Mouse (Mus musculus) gastrocnemius, adult 2 months (tissue): ENCODE measurements around the gene Ace2. TPM values are rescaled to one million over a fixed set of nuclear protein-coding genes. Genes with fewer than 3 reads are reported as not detected.

ENCODE experiments used
- DNase-seq: peaks from one replicate; pipeline ENCODE4 v3.0.0; 2022
- H3K27ac ChIP-seq: fragments of 200-600 bp; 2 replicates; pipeline ENCODE4 v1.8.1; 2022; ENCODE audit warnings: mild to moderate bottlenecking
- H3K4me3 ChIP-seq: fragments of 200-600 bp; 2 replicates; pipeline ENCODE4 v1.8.1; 2022; ENCODE audit warnings: mild to moderate bottlenecking, moderate library complexity
- CTCF ChIP-seq: fragments of 200-600 bp; IDR thresholded peaks from 2 replicates; pipeline ENCODE4 v1.8.1; 2022; ENCODE audit warnings: antibody characterized with exemption, mild to moderate bottlenecking, moderate library complexity
- intact Hi-C: fragments of 180-260 bp; cut with DNase I; formaldehyde crosslinking; loops from one replicate; pipeline ENCODE4 v1.15.1; 2025
- long read RNA-seq, 2 experiments: library from polyadenylated mRNA; stranded (forward); transcript quantifications; one replicate each; pipeline ENCODE4 v2.0.0; 2021
- total RNA-seq, 2 experiments: library from RNA; stranded (reverse); gene quantifications; 2 replicates each; pipeline ENCODE4 v1.2.3; 2021

Gene Ace2
- under 1 TPM; 0.54 to 0.59 TPM for total RNA-seq
- long read RNA-seq, experiment 1, partial matches to known transcripts = 0 of 2 reads
- long read RNA-seq, experiment 1, other reads (novel, unspliced or antisense) = 0 of 2 reads
- long read RNA-seq, experiment 2, partial matches to known transcripts = 0 of 2 reads
- long read RNA-seq, experiment 2, other reads (novel, unspliced or antisense) = 0 of 2 reads

DNA sequence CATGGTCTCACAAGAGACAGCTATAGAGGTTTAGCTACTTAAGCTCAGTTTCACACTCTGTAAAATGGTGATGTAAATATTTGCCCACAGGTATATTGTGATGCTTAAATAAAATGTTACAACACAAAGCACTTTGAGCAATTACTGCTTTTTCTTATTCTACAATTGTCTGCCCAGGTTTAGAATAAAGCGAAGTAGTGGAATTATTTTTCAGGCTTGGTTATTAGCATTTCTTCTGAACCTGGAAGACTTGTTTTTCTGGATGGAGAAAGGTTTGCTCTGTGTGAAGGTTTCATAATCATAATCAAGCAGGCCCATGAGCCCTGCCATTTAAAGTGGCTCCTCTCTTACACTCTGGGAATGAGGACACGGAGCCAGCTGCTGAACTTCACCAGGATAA, at the start of gene Ace2:
Gene Ace2 (plus strand): TSS at position 301 of the 400 bp plus-strand sequence.
- Histone ChIP-seq H3K27ac (no peak within 1 kb of the TSS), H3K4me3 (no peak within 1 kb of the TSS)
- no peak for TF ChIP-seq CTCF
- DNase-seq = no peak
- intact Hi-C loops = no loop called here

DNA sequence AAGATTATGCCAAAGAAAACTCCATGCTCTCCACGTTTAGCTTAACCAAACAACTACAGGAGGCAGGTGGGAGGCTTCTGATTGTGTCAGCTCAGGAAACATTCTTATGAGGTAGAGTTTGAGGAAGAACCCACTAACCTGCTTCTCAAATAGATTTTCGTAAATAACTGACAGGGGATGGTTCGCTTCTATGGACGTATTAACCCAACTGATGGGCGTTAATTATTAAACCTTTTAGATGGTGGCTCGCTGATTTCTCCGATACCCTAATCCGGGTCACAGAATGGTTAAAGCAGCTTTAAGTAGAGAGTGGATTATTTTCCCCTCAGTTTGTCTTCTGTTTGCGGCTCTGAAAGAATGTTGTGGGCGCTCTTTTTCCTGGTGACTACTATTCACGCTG, 49.2 kb upstream of the Ace2 start:
- intact Hi-C loops = loop anchor here (10.0 kb wide), 1 partner anchor 85 kb away; no protein-coding TSS in a partner anchor
- TF ChIP-seq CTCF = no peak
- Histone ChIP-seq H3K4me3 (no peak overlapping the region), H3K27ac (no peak overlapping the region)
- no peak for DNase-seq

DNA sequence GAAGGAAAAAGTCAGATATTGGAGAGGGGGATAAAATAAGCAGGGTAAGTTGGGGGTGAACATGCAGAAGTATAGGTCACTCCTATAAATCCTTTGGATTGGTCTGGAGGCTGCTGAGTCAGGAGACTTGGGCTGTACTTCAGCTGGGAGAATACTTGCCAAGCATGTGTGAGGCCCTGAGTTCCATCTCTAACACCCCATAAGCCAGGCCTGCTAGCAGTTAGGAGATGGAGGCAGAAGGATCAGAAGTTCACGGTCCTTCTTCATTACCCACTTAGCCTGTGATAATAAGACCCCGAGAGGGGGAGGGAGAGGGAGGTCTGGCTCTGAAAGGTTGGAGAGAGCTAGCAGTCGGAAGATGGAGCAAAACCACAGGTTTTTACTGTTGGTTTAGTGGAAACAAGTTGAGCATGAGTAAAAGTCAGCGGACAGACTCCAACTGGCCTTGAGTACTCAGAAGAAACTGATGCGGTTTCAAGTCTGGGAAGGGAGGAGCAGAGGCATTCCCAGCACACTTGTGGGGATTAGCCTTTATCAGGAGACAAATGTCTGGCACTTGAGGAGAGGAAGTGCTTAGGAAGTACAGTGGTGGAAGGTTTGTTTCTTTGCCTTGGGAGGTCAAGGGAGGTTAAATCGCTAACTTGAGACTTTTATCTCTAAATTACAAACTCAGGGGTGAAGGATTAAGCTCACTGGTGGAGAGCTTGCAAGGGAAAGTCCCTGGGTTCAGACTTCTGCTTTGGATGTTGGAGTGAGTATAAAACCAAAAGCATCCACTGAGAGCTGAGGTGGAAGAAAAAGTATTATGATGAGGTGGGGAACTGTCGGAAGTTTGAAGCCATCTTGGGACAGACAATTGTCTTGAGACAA, 46.6 kb upstream of the Ace2 start:
- intact Hi-C loops = no loop called here
- no peak for DNase-seq
- TF ChIP-seq CTCF = no peak
- no peak overlapping the region; the same call in 1 of the 2 replicates for H3K27ac ChIP-seq
- no peak overlapping the region for H3K4me3 ChIP-seq

DNA sequence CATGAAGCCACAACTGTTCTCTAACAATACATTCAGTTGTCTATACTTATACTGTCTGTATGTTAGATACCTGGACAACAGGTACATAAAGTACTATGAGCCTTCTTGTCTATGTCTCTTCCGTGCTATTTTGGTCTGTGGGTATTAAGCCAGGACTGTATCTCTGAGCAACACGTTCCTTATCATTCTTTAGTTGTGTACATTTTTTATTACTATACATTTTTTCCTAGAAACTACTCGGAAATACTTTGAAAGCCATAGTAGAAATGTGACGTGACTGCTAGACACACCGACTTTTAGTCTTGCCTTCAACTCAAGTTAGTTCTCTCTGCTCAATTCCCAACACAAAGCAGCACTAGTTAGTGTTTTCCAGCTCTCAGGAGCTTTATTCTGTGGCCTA, 45.7 kb upstream of the Ace2 start:
- intact Hi-C loops = no loop called here
- no peak for DNase-seq
- Histone ChIP-seq H3K27ac (no peak overlapping the region), H3K4me3 (no peak overlapping the region)
- no peak for TF ChIP-seq CTCF

DNA sequence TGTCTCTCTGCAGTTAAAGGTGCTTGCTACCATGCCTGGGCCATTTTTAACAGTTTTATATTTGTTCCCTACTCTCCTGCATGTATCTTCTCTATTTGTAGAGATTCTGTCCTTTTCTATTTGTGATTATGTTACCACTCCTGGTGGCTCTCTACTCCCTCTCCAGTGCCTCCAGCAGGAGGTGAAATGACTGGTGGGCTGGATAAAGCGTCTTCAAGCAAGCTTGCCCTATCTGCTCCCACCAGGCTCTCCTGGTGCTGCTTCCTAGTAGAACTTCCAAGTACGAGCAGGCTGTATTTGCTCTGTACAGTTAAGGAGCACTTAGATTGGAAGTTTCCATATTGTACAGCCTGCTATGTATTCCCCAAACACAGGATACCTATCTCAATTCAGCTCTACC, 43.3 kb upstream of the Ace2 start:
- intact Hi-C loops = no loop called here
- H3K27ac ChIP-seq = no peak overlapping the region
- TF ChIP-seq CTCF = no peak
- H3K4me3 ChIP-seq = no peak overlapping the region
- DNase-seq = no peak

DNA sequence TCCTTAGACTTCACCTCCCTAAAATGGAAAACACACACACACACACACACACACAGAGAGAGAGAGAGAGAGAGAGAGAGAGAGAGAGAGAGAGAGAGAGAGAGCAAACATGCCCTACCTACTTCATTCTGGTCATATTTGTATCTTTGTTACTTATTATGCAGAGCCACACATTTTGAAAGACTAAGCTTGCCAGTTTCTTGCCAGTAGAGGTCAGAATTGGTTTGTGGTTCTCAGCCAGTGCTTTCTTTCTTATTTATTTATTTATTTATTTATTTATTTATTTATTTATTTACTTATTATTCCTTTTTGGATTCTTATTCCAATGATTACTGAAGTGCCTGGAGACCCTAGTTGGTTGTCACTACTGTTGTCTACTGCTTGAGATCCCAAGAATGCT, 37.6 kb upstream of the Ace2 start:
- DNase-seq = no peak
- no peak overlapping the region for H3K27ac ChIP-seq
- peak; percentile 21; the same call in 1 of the 2 replicates for TF ChIP-seq CTCF
- H3K4me3 ChIP-seq = no peak overlapping the region
- intact Hi-C loops = no loop called here

DNA sequence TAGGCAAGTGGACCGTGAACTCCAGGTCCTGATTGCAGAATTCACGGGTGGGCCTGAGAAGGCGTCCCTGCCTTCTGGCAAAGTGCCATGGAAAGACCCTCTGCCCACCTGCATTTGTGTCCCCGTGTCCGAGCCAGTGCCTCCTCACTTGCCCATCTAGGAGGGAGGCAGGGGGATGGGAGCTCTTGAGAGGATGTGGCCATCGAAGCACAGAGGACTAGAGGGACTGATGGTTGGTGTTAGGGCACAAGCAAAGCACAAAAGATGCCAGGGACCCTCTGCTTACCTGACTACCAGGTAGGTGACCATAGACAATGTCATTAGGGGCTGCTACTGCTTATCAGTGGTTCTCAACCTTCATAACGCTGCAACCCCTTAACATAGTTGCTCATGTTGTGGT, 36.9 kb upstream of the Ace2 start:
- no peak for TF ChIP-seq CTCF
- DNase-seq = no peak
- no peak overlapping the region for H3K4me3 ChIP-seq
- intact Hi-C loops = no loop called here
- H3K27ac ChIP-seq = no peak overlapping the region

DNA sequence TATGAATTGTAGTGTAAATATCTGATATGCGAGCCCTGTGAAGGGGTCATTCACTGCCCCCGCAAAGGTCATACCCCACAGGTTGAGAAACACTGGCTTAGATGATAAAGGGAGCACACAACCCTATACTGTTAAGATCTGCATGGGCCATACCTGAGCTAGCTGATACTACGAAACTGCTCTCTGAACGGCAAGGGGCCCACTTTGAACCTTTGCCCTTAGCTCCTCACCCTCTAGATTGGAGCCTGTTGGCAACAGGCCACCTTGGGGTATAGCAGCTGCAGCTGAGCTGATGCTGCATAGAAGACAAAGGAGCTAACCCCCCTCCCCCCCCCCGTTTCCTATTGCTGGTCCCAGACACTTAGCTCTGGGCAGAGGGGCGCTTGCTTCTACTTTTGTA, 36.5 kb upstream of the Ace2 start:
- DNase-seq = no peak
- no peak for TF ChIP-seq CTCF
- intact Hi-C loops = no loop called here
- no peak overlapping the region for H3K4me3 ChIP-seq
- no peak overlapping the region for H3K27ac ChIP-seq

DNA sequence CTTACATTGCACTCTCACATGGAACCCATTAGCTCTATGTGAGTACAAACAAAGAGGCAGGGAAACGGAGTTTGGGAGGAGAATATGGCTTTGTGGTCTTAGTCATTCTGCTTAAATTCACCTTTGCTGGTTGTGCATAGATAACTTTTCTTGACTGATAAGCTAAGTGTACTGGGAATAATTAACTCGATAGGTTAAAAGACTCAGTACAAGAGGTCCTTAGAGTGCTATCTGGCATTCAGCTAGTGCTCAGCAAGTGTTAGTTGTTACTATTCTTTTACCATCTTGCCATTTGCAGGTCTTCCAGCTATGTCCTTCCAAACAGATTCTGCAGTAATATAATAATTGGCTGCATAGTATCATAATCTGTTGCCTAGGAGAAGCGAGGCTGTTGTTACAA, 28.0 kb upstream of the Ace2 start:
- Histone ChIP-seq H3K4me3 (no peak overlapping the region), H3K27ac (no peak overlapping the region)
- DNase-seq = no peak
- intact Hi-C loops = no loop called here
- no peak for TF ChIP-seq CTCF

DNA sequence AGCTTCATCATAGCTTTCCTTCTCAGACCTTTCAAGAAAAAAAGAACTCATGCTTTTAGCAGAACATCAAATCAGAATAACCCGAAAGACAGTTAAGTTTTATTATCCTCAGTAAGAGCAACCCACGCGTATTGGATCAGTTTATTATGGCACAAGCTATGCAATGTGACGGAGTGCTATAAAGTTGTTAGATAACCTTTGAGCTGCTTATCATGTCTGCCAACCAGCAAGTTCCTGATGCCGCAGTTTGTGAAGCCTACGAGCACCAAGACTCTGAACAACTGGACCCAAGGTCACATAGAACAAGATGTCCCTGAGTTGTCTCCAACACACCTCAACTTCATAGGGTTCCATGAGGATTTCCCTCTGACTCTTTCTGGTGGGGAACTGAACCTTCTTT, 25.4 kb upstream of the Ace2 start:
- no peak overlapping the region for H3K4me3 ChIP-seq
- intact Hi-C loops = no loop called here
- no peak for DNase-seq
- no peak overlapping the region for H3K27ac ChIP-seq
- no peak for TF ChIP-seq CTCF

DNA sequence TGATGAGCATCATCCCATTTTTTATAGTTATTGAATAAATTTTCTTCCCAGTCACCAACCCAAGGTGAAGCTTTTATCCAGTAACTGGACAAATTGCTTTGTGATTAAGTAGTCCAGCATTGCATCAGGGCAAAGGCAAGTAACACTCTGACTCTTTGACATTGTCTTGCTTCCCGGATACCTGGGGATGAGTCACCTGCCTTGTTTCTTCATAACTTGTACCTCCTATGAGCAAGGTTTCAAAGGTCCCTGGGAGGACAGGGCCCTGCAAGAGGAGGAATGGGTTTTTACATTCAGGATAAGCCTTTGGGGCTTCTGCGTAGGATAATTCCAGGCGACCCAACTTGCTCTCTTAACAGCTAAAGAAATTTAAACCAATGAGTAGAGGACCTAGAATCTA, 15.2 kb upstream of the Ace2 start:
- no peak for DNase-seq
- TF ChIP-seq CTCF = no peak
- no peak overlapping the region for H3K4me3 ChIP-seq
- intact Hi-C loops = no loop called here
- H3K27ac ChIP-seq = no peak overlapping the region

DNA sequence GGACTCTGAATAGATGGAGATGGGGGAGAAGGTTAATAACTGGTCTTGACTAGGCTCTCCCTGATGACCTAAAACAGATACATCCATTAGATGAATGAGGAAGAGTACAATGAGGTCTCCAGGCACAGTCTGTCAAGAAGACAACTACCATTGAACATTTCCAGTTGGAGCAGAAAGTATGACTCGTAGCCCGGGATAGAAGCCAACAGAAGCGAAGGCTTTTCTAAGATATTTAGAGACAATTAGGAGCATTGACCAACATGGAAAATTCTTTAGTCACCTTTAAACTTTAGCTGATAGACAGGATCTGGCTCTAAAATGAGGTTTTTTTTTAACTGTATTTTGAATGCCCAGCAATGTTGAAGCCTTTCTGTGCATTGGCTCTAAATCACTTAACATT, 5.6 kb upstream of the Ace2 start:
- intact Hi-C loops = no loop called here
- Histone ChIP-seq H3K27ac (no peak overlapping the region), H3K4me3 (no peak overlapping the region)
- no peak for TF ChIP-seq CTCF
- DNase-seq = no peak

DNA sequence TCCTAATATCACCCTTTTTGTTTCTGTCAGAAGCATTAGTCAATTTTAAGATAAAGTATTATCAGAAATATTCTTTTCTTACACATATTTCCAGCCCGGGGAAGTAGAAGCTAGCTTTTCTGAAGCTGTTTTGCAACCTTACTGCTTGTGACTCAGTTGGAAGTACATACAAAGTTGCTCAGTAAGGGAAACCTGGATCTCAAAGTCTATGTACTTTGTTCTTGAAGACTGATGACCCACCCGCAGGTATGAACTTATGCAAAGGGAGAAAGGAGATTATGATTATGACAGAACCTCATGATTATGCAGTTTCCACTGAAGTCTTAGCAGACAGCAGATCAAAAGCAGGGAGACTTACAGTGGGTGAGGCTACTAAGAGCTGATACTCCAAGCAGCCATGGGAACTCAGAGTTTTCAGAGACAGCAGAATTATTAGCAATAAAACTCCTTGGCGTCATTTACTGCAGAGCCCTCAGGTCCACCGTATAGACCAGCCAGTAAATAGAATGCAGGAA, 3.8 kb upstream of the Ace2 start:
- intact Hi-C loops = no loop called here
- DNase-seq = no peak
- Histone ChIP-seq H3K4me3 (no peak overlapping the region), H3K27ac (no peak overlapping the region)
- TF ChIP-seq CTCF = no peak
